Mouse (Mus musculus) adipocyte (in vitro differentiated cells): ENCODE data around the gene Zcchc12.

Source experiments
- DNase-seq: peaks from one replicate; pipeline ENCODE4 v3.0.0-alpha.2; 2016; ENCODE audit warnings: low spot score

The Zcchc12 gene

DNA sequence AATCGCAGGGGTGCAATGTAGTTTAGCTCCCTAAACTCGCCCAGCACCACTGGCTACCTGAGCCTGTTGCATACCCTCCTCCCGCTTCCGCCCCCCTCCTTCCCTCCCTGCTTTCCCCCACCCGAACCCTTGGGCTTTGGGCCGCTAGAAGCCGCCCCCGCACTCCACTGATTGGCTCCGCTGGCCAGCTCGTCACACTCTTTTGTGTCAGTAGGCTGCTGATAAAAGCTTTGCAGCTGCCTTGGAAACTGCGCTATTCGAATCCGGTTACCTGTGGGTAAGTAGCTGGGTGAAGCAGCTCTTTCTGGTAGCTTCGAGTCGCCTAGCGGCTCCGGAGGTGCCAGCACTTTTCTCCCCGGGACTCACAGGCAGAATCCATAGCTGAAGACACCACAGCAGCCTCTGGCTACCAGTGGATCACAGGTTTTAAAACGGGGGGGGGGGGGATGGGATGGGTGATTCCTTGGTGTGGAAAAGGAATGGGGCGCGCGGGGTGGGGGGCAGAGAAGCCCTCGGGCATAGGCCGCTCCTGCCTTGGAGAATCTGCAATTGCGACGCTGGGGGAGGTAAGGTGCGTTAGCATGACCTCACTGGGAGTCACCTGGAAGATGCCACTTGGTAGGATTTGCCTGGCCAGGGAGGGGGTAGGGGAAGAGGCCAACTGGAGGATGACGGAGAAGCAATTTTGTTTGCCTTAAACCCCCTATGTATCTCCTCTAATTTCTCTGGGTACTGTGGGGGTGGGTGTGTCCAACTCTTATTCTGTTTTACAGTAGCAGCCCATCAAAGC is at the start of gene Zcchc12:
Gene Zcchc12 (plus strand): TSS at position 169 of the 790 bp plus-strand sequence.
- no peak for DNase-seq

- no peak for DNase-seq
Measured at GRCm38 (mm10) chrX:36146746-36147145, 49.0 kb upstream of the Zcchc12 start.

- DNase-seq, result no peak
Measured at GRCm38 (mm10) chrX:36150100-36150499, 45.6 kb upstream of the Zcchc12 start.

GRCm38 (mm10) chrX:36156677-36157076 is 39.0 kb upstream of the Zcchc12 start:
- DNase-seq, result no peak

DNA sequence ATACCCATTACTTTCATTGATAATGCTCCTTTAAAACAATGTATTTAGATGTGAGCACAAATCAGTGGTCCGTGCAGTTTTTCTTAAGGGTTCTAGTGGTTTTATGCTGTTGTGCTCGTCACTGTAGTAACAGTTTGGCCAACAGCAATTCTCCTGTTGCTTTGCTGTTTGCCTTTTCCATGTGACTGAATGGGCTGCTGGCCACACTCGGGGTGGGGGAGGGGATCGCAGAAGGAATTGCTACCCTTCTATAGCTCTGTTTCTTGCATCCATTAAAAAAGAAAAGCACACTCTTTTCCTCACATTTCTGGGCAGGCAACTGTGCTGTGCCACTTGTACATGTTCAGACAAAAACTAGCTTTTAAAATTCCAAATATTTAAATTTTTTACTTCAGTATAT is 34.1 kb upstream of the Zcchc12 start:
- no peak for DNase-seq

GRCm38 (mm10) chrX:36183625-36184024 is 12.1 kb upstream of the Zcchc12 start:
- DNase-seq, result peak; percentile 63

DNA sequence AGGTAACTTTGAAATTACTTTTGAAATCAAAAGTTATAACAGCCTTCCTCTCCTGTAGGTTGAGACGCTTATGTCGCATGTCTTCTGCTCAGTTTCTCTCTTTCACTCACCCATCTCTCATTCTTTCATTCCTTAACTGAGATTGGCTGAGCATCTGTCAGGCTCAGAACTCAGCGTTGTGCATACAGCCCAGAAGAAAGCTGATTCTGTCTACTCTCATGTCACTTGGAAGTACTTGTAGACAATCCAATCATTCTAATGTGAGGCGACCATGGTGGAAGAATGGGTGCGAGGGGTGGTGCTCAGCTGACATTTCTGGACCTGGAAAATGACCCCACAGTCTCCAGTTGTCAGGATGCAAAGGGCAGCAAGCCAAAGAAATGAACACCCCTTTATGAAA is 9.7 kb upstream of the Zcchc12 start:
- no peak for DNase-seq

DNA sequence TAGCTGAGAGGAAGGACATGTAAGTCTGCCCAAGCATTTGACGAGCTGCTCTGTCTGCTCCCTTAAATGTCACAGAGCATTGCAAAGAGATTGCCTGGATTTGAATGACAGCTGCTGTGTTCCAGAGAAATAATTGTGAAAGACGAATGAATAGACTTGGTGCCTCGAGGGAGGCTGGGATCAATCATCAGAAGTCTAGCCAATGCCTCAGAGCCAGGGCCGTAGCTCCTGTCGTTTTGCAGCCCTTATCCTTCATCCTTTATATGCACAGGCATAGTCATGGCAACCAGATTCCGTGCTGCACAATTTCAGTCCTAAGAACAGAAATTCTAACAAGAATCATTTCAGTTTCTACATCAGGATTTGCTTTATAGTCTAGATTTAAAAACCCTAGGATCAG is 9.3 kb upstream of the Zcchc12 start:
- no peak for DNase-seq

- no peak for DNase-seq
Measured at GRCm38 (mm10) chrX:36193951-36194350, 1.8 kb upstream of the Zcchc12 start.

DNA sequence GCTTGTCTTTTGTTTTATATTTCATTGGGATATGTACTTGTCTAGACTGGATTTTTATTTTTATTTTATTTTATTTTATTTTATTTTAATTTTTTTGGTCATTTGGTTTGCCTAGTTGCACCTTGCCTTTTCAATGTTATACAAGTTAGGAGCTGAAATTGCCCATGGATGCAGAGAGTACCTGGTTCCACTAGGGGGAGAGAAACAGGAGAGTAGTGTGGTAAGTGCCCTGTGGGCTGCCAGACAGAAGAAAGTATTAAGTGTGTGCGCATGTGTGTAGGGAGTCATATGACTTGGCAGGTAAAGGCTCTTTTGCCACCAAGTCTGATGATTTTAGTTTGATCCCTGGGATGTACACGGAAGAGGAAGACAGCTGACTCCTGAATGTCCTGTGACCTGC is 13.8 kb downstream of the Zcchc12 start:
- DNase-seq, result no peak

GRCm38 (mm10) chrX:36211216-36211615 is 15.5 kb downstream of the Zcchc12 start:
- DNase-seq, result no peak

DNA sequence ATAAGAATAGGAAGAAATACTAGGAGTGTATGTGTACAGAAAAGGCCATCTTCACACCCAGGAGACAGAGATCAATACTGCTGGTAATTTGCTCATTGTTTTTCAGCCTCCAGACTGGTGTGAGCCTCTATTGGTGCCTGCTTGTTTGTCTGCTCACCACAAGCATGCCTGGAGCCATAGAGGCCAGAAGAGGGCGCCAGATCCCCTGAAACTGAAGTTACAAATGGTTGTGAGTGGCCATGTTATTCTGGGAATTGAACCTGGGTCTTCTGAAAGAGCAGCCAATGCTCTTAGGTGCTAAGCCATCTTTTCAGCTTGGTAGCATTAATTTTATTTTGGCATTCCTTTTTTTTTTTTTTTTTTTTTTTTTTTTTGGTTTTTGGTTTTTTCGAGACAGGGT is 25.7 kb downstream of the Zcchc12 start:
- no peak for DNase-seq

GRCm38 (mm10) chrX:36225777-36226176 is 30.1 kb downstream of the Zcchc12 start:
- DNase-seq, result peak; percentile 77

DNA sequence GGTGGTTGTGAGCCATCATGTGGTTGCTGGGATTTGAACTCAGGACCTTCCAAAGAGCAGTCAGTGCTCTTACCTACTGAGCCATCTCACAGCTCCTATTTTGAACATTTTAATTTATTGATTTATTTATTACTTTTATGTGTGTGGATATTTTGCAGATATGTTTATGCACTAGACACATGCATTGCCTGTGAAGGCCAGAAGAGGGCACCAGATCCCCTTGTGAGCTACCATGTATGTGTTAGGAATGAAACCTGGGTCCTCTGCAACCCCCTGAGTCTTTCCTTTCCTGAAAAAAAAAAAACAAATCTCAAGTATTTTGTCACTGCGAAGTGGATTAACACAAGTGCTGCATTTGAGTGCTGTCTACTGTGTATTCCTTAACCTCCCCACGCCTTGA is 30.9 kb downstream of the Zcchc12 start:
- peak; percentile 12 for DNase-seq

DNA sequence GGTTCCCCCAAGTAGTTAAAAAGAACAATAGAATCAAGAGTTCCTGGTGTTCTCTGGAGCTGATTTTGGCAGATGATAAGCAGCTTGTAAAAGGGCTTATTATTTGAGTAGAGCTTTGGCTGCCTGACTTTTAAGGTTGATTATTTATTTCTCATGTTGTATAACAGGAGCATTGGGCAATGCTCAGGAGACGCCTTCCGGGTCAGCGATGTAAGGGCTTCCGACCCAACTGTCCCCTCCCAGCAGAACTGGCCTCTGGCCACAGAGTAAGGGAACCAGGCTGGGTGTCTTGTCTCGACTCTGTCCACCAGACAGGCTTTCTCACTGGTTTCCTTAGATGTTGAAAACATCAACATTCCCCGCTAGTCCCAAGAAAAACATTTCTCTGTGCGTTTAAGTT is 33.2 kb downstream of the Zcchc12 start:
- no peak for DNase-seq

DNA sequence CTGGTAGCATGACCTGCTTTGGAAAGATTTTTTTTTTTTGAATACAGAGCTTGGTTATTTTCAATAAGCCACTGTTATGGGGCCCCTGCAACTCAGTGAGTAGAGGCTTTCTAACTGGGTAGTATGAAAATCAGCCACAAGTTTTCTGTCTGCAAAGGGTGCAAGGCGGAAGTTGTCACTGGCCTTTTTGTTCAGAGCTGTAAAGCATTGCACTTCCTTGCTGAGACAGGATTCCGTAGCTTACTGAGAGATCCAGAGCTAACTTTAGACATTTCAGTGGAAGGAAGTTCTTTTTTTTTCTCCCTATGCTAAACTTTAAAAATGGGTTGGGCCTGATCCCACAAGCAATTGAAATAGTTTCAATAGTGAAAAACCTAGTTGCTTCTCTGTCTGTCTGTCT is 33.6 kb downstream of the Zcchc12 start:
- no peak for DNase-seq

DNA sequence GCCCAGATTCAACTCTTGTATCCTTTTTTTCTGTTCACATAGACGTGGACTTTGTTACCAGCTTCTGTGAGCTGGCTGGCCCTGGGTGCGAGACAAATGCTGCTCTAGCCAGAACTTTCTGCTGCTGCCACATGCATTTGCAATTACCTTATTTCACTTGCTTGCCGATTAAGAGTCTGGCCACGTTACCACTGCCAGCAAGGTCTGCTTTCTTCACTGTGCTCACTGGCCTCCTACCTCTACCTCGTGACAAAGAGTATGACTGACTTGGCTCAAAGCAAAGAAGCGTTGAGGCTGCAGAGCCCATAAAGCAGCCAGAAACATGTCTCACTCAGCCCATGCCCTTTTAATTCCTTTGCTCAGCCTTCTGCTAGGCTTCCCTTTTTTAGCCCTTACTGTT is 39.9 kb downstream of the Zcchc12 start:
- DNase-seq, result no peak
